Mouse (Mus musculus) urinary bladder, postnatal 14 days (tissue): Measurements from ENCODE around the gene Xxylt1.

Source experiments
- DNase-seq: peaks from one replicate; pipeline ENCODE4 v3.0.0; 2021; ENCODE audit warnings: low spot score

Xxylt1 gene

DNA sequence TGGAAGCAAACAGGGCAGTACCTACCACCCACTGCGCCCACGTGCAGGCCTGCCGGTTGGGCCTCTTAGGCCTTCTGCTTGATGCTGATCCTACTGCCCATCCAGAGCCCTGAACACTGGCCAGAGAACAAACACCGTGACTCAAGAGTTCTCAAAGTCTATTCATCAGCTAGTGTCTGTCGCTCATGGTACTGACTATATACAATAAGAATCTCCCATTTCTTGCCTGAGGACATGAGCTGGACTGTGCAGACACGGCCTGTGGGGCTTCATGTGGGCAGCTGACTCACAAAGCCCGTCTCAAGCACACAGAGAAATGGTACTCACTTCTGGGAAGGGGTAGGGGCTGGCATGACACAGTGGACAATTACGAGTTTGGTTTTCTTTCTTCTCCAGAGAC is 125.1 kb downstream of the Xxylt1 start:
- DNase-seq, result no peak

DNA sequence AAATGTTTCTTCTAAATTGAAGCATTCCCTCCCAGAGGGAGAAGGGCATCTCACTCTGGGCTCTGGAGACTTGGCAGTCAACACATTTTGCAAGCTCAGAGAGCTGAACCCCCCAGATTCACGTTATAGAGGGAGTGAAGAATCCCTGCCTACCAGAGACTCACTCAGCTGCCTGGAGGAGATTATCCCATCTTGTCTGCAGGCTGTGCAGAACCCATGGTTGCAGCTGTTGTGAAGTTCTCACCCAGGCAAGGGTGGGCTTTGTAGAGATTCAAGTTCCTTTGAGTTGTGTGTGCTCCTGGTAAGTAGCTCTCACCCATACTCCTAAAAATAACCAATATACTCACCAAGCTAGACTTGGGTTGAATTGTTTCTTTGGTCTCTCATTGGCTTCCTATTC is 132.6 kb downstream of the Xxylt1 start:
- DNase-seq, result no peak

DNA sequence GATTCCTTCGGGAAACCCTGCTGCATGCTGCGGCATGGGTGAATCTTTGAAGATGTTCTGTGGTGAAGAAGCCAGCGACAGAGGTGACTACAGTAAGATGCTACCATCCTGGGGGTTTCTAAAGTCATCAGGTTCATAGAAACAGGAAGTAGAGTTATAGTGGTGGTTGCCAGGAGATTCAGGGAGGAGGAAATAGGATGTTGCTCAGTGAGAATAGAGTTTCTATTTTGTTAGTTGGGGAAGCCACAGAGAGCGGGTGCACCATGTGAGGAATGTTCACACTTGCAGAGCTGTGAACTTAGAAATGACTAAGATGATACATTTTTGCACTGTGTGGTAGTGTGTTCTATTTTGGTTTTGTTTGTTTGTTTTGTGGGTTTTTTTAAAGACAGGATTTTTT is 133.0 kb downstream of the Xxylt1 start:
- DNase-seq, result no peak

GRCm38 (mm10) chr16:30944886-30945285 is 136.3 kb downstream of the Xxylt1 start:
- DNase-seq, result no peak

DNA sequence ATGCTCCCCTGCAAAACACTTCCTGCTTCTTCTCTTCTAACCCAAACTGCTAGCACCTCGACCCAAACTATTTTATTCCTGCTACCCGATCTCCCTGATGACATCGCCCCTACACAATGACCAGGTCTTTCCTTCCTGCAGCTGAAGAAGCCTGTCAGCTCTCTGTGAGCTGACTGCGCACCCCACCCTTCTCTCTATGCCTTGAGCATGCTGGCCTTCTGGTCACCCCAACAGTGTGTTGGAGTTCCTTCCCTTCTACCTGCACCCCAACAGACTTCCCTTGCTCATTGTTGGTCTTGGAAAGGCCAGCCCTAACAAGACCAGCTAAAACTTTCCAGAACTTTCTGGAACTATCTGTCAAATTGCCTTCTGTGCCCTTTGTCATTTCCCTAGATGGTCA is 137.3 kb downstream of the Xxylt1 start:
- no peak for DNase-seq

DNA sequence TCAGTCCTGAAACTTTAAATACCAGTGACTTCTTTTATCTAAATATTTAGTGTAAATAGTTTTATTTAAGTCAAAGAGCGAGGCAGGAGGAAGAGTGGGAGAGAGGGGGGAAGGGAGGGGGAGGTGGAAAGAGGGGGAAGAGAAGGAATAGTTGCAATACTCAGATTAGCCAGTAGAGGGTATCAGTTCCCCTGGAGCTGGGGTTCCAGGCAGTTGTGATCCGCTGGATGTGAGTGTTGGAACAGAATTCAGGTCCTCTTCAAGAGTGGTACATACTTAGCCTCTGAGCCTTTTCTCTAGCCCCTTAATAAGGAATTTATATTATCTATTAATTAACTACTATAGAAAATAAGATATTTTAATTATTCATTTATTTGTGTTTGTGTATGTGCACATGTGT is 140.5 kb downstream of the Xxylt1 start:
- no peak for DNase-seq

- DNase-seq, result no peak
These were observed 141.3 kb downstream of the Xxylt1 start for GRCm38 (mm10) chr16:30939903-30940302.

DNA sequence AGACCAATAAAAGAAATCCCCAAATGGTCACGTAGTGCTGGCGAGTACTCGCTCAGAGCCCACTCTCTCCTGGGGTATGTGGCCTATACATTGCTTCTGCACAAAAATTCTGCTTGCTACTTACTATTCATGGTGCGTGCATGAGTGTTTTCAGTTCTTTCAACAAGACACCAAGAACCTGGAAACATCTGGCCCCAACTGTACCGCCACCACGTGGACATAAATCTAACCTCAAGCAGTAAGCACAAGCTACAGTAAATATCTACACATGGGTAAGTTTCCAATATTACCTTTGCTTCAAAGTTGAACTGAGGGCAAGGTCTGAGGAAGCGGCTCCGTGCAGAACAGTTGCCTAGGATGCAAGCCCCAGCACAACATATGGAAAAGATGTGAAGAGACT is 142.0 kb downstream of the Xxylt1 start:
- no peak for DNase-seq

GRCm38 (mm10) chr16:30938664-30939063 is 142.6 kb downstream of the Xxylt1 start:
- no peak for DNase-seq

- DNase-seq, result no peak
These were observed 143.6 kb downstream of the Xxylt1 start for GRCm38 (mm10) chr16:30937665-30938064.

DNA sequence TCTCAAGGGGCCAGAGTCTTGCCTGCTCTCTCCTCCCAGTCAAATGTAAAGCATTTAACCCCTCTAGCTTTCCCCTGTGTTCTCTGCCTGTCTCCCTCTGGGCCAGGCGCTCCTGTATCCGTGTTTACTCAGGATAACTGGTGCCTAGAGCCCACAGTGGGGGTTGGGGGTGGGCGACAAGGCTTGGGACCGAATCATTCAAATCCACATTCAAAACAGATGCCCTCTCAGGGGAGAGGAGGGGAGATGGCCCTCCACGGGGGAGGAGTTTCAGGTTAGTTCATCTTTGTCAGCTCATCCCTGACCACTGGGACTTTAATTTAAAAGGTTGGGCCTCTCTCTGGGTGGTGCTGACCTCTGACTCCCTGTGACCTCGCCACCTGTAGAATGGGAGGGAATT is 144.8 kb downstream of the Xxylt1 start:
- DNase-seq, result no peak

DNA sequence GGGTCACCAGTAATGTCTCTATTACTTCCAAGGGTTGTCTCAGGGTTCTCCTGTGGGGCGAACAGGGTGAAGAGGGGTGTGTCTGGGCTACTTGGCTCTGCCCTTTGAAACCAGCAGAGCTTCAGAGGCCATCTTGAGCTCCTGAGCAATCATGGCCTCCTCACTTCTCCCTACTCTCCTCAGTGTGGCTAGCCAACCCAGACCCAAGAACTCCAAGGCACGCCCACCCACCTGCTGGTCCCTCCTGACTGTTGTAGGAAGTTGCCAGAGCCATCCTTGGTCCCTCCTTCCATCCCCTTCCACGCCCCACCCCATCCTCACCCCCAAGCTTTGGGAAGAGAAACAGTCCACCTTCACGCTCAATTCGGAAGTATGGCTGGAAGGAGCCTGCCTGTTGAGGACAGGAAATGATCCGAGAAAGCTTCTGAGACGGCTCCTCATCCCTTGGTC is 145.2 kb downstream of the Xxylt1 start:
- DNase-seq, result no peak

GRCm38 (mm10) chr16:30934967-30935690 is 146.1 kb downstream of the Xxylt1 start:
- DNase-seq, result peak; percentile 20

- DNase-seq, result no peak
These were observed 146.9 kb downstream of the Xxylt1 start for GRCm38 (mm10) chr16:30934205-30934780.

DNA sequence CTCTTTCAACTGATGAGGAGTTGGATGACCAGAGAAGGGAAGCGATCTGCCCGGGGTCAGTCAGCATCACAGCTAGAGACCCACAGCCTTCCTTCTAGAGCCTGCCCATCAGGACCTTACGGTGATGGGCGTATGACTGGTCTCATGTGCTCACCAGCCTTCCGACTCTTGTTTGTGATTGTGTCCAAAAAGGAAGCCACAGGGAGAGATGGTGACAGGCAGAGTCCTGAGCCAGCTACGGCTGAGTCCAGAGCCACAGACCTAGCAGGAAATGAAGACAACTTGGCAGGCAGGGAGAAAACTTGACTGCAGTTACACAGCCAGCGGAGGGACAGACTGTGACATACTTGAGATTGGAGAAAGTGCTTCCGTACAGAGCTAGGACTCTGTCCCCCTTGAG is 147.9 kb downstream of the Xxylt1 start:
- no peak for DNase-seq

- DNase-seq, result no peak
These were observed 148.4 kb downstream of the Xxylt1 start for GRCm38 (mm10) chr16:30932791-30933190.

- DNase-seq, result no peak
These were observed 149.0 kb downstream of the Xxylt1 start for GRCm38 (mm10) chr16:30932196-30932595.

DNA sequence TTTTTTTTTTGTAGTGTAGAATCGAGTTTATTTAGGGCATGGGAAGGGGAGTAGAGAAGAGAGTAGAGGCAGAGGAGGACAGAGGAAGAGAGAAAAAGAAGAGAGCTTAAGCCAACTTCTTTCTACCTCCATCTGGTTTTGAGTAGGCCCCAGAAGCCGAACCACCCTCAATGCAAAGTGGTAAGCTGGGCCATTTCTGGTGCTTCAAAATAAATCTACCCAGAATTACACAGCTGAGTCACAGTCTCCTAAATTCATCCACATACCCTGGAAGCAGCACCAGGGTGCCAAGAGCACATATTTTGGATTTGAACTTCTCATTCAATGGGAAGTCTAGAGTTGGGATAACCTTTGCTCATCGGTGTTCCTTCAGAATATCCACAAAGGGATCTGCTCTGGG is 152.1 kb downstream of the Xxylt1 start:
- no peak for DNase-seq

GRCm38 (mm10) chr16:30928076-30928750 is 153.0 kb downstream of the Xxylt1 start:
- no peak for DNase-seq

DNA sequence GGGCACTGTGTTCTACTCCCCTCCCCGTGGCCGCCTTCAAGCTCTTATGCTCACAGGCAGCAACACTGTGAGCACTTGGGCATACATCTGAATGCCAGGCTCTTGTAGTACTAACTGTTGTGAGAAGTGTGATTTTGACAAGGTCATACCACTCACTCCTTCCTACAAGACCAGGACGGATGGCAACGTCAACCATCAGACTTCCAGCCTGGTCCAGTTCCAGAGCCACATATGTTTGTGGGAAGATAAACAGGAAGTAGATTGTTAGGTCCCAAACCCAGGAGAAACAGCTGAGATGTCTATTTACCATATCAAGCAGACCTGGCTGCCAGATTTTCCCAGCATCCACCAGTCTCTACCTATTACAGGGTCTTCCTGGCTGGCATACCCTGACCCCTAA is 155.7 kb downstream of the Xxylt1 start:
- DNase-seq, result no peak

- DNase-seq, result no peak
These were observed 157.3 kb downstream of the Xxylt1 start for GRCm38 (mm10) chr16:30923899-30924298.

GRCm38 (mm10) chr16:30922548-30922947 is 158.7 kb downstream of the Xxylt1 start:
- DNase-seq, result no peak

GRCm38 (mm10) chr16:30918866-30919265 is 162.4 kb downstream of the Xxylt1 start:
- DNase-seq, result no peak
